Mouse (Mus musculus) heart, embryonic 14.5 days (tissue): ENCODE results near the gene Oxct2a. TPM values are rescaled to one million over a fixed set of nuclear protein-coding genes. Genes with fewer than 3 reads are reported as not detected.

Experiments used
- ATAC-seq: fragments of 200-750 bp; cut with Nextera tagmentation; 2 replicates; pipeline ENCODE4 v1.8.0; 2017; ENCODE audit warnings: low read depth, moderate TSS enrichment; ENCODE audit not compliant: insufficient number of reproducible peaks, insufficient read depth, low FRiP score
- H3K27ac ChIP-seq, 2 experiments: fragments of 200-500 bp in 1 of 2; fragments of 300-500 bp in 1 of 2; sonication (generic) in 1 of 2; replicated peaks in 1 of 2; 2 replicates each; pipeline ENCODE4 v1.5.1; 2012 to 2014; ENCODE audit warnings: low read depth in 2 of 2, low read length in 2 of 2, control low read depth in 1 of 2, mild to moderate bottlenecking in 1 of 2, mixed read lengths in 1 of 2; ENCODE audit not compliant: control insufficient read depth in 1 of 2, insufficient read depth in 1 of 2
- H3K27me3 ChIP-seq: fragments of 300-500 bp; sonication (generic); 2 replicates; pipeline ENCODE4 v1.6.1; 2014; ENCODE audit warnings: mild to moderate bottlenecking, low read length, control low read depth; ENCODE audit not compliant: control insufficient read depth, insufficient read depth
- H3K36me3 ChIP-seq: fragments of 300-500 bp; sonication (generic); 2 replicates; pipeline ENCODE4 v1.6.1; 2014; ENCODE audit warnings: mild to moderate bottlenecking, control low read depth, low read length, mixed read lengths; ENCODE audit not compliant: control insufficient read depth, insufficient read depth
- H3K4me1 ChIP-seq, 2 experiments: fragments of 200-500 bp in 1 of 2; fragments of 300-500 bp in 1 of 2; sonication (generic) in 1 of 2; 2 replicates each; pipeline ENCODE4 v1.6.1; 2012 to 2014; ENCODE audit warnings: low read length in 2 of 2, control low read depth in 1 of 2, mixed read lengths in 1 of 2; ENCODE audit not compliant: control insufficient read depth in 2 of 2, insufficient read depth in 2 of 2
- H3K4me2 ChIP-seq: fragments of 300-500 bp; sonication (generic); 2 replicates; pipeline ENCODE4 v1.6.1; 2014; ENCODE audit warnings: mild to moderate bottlenecking, low read length
- H3K4me3 ChIP-seq, 2 experiments: fragments of 200-500 bp in 1 of 2; fragments of 300-500 bp in 1 of 2; sonication (generic) in 1 of 2; 2 replicates each; pipeline ENCODE4 v1.5.1; 2012 to 2014; ENCODE audit warnings: low read length in 2 of 2, mild to moderate bottlenecking in 2 of 2, control low read depth in 1 of 2, low read depth in 1 of 2, moderate library complexity in 1 of 2; ENCODE audit not compliant: control insufficient read depth in 1 of 2, insufficient read depth in 1 of 2
- H3K9ac ChIP-seq: fragments of 300-500 bp; sonication (generic); 2 replicates; pipeline ENCODE4 v1.6.1; 2014; ENCODE audit warnings: mild to moderate bottlenecking, low read length
- H3K9me3 ChIP-seq: fragments of 300-500 bp; sonication (generic); 2 replicates; pipeline ENCODE4 v1.6.1; 2016; ENCODE audit warnings: low read length, control low read depth; ENCODE audit not compliant: control insufficient read depth
- WGBS: fragments of 180-500 bp; shearing (Covaris S2); extraction: QIAGEN DNeasy Blood & Tissue Kit; methylation state at CpG from one replicate; pipeline ENCODE4 v1.1.7; 2014; 5-methylcytosine and 5-hydroxymethylcytosine counted together
- polyA plus RNA-seq: library from polyadenylated mRNA; unstranded; fragments of >200 nt; fragmentation: Nextera tagmentation; extraction: Ambion mirVana; gene quantifications from 2 replicates; pipeline ENCODE4 v1.2.1, GENCODE M21; 2014

The Oxct2a gene
- polyA plus RNA-seq, 1 experiment from 2014 or later: not detected

- Histone ChIP-seq H3K9me3 (peaks cover 4% of the 10 kb centered on the region; the same call in 1 of the 2 replicates), H3K27ac (no peak overlapping the region), H3K36me3 (no peaks in the 10 kb centered on the region), H3K4me1 (peaks cover 9 to 11% of the 10 kb centered on the region in 2 experiments), H3K9ac (no peak overlapping the region), H3K27me3 (no peaks in the 10 kb centered on the region), H3K4me2 (no peak overlapping the region), H3K4me3 (no peak overlapping the region)
- ATAC-seq: no peak
- WGBS: 72% methylated on average over 6 of the region's 6 CpGs
These were observed 10.4 kb downstream of the Oxct2a start for GRCm38 (mm10) chr4:123313010-123313409.

GRCm38 (mm10) chr4:123311845-123312244, 11.6 kb downstream of the Oxct2a start:
- peaks cover 4% of the 10 kb centered on the region; the same call in 1 of the 2 replicates for H3K9me3 ChIP-seq
- no peaks in the 10 kb centered on the region for H3K27me3 ChIP-seq
- H3K9ac ChIP-seq: no peak overlapping the region
- no peak overlapping the region for H3K27ac ChIP-seq
- WGBS: 84% methylated on average over 7 of the region's 7 CpGs
- ATAC-seq: no peak
- H3K4me1 ChIP-seq: peaks cover 13 to 15% of the 10 kb centered on the region in 2 experiments
- no peak overlapping the region for H3K4me3 ChIP-seq
- peaks cover 3% of the 10 kb centered on the region; the same call in 1 of the 2 replicates for H3K36me3 ChIP-seq
- no peak overlapping the region for H3K4me2 ChIP-seq

- peaks cover 11% of the 10 kb centered on the region; the same call in 1 of the 2 replicates for H3K9me3 ChIP-seq
- H3K27me3 ChIP-seq: no peaks in the 10 kb centered on the region
- no peak overlapping the region for H3K9ac ChIP-seq
- peaks cover 21% of the 10 kb centered on the region for H3K36me3 ChIP-seq
- H3K27ac ChIP-seq: no peak overlapping the region; a peak in 1 of 4 replicates
- no peak for ATAC-seq
- H3K4me3 ChIP-seq: no peak overlapping the region
- no peak overlapping the region; the same call in 1 of the 2 replicates for H3K4me2 ChIP-seq
- 25% methylated on average over 3 of the region's 3 CpGs for WGBS
- peaks cover 13 to 15% of the 10 kb centered on the region in 2 experiments for H3K4me1 ChIP-seq
These were observed 15.1 kb downstream of the Oxct2a start for GRCm38 (mm10) chr4:123308292-123308691.

GRCm38 (mm10) chr4:123306999-123307398, 16.4 kb downstream of the Oxct2a start:
- no peak overlapping the region for H3K9ac ChIP-seq
- ATAC-seq: no peak
- H3K4me2 ChIP-seq: no peak overlapping the region
- 91% methylated on average over 10 of the region's 10 CpGs for WGBS
- peaks cover 33% of the 10 kb centered on the region for H3K36me3 ChIP-seq
- peaks cover 11% of the 10 kb centered on the region; the same call in 1 of the 2 replicates for H3K9me3 ChIP-seq
- H3K4me3 ChIP-seq: no peak overlapping the region
- H3K27ac ChIP-seq: no peak overlapping the region
- H3K4me1 ChIP-seq: peaks cover 13 to 15% of the 10 kb centered on the region in 2 experiments
- H3K27me3 ChIP-seq: no peaks in the 10 kb centered on the region

GRCm38 (mm10) chr4:123305789-123306188, 17.6 kb downstream of the Oxct2a start:
- H3K9me3 ChIP-seq: peaks cover 7% of the 10 kb centered on the region; the same call in 1 of the 2 replicates
- 22% methylated on average over 3 of the region's 3 CpGs for WGBS
- ATAC-seq: peak; percentile 31; the same call in 1 of the 2 replicates
- no peak overlapping the region for H3K4me2 ChIP-seq
- H3K4me3 ChIP-seq: no peak overlapping the region
- peaks cover 43% of the 10 kb centered on the region for H3K36me3 ChIP-seq
- no peak overlapping the region for H3K27ac ChIP-seq
- H3K27me3 ChIP-seq: no peaks in the 10 kb centered on the region
- peaks cover 13 to 15% of the 10 kb centered on the region in 2 experiments for H3K4me1 ChIP-seq
- no peak overlapping the region for H3K9ac ChIP-seq

GRCm38 (mm10) chr4:123298980-123299670, 24.3 kb downstream of the Oxct2a start:
- 0 out of 4 replicates have a peak overlapping the region, but pooled peaks of 1 of the 2 experiments have one; percentile 14 for H3K27ac ChIP-seq
- no peak overlapping the region for H3K4me2 ChIP-seq
- H3K27me3 ChIP-seq: no peaks in the 10 kb centered on the region
- ATAC-seq: no peak
- 86% methylated on average over 11 of the region's 11 CpGs for WGBS
- H3K4me3 ChIP-seq: no peak overlapping the region
- H3K36me3 ChIP-seq: peaks cover 95% of the 10 kb centered on the region
- 0 out of 4 replicates have a peak, but pooled peaks cover 2 to 5% of the 10 kb centered on the region in 2 experiments for H3K4me1 ChIP-seq
- no peak overlapping the region for H3K9ac ChIP-seq
- H3K9me3 ChIP-seq: peaks cover 6% of the 10 kb centered on the region; the same call in 1 of the 2 replicates

GRCm38 (mm10) chr4:123298226-123298625, 25.2 kb downstream of the Oxct2a start:
- Histone ChIP-seq H3K9me3 (no peaks in the 10 kb centered on the region), H3K4me1 (peaks cover 2 to 10% of the 10 kb centered on the region in 2 experiments; a peak in 1 of 4 replicates), H3K4me3 (no peak overlapping the region), H3K36me3 (peaks cover 95% of the 10 kb centered on the region), H3K9ac (no peak overlapping the region), H3K27me3 (no peaks in the 10 kb centered on the region), H3K27ac (no peak overlapping the region), H3K4me2 (no peak overlapping the region)
- no peak for ATAC-seq
- 58% methylated on average over 4 of the region's 4 CpGs for WGBS
